Mouse (Mus musculus): ENCODE data around the gene Npl.

DNA sequence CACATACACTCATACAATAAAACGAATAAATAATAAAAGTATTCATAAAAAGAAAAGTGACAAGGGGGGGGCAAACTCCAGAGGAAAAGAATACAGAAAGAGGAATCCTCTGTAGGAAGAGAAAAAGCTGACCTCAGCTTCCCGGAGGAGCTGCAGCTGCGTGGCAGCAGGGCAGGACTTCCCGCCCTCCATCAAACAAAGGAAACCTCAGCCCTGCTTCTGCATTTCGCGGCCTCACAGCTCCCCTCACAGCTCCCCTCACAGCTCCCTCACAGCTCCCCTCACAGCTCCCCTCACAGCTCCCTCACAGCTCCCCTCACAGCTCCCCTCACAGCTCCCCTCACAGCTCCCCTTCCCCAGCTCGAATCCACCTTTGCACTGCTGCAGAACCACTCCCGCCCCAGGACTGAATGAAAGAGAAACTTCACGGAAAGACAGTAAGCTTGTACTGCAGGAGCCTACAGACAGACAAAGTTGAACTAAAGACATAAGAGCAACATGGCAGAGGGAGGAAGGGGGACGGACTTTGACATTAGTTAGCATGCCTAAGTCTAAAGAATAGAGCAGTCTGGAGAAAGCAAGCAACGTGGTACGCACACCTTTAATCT, 17.5 kb downstream of the Npl start:
- TF ChIP-seq CTCF (IDR thresholded peaks at IDR 0.05; ENCODE audit: low read depth): no peak
- TF ChIP-seq EP300 (IDR thresholded peaks at IDR 0.05; ENCODE audit: low read depth): no peak

Data from heart, postnatal 0 days (tissue).